Mouse (Mus musculus) kidney, postnatal 14 days (tissue): ENCODE data around the gene Enpp4.

Experiments used
- DNase-seq: peaks from one replicate; pipeline ENCODE4 v3.0.0; 2022; ENCODE audit warnings: mixed read lengths

Gene Enpp4

DNA sequence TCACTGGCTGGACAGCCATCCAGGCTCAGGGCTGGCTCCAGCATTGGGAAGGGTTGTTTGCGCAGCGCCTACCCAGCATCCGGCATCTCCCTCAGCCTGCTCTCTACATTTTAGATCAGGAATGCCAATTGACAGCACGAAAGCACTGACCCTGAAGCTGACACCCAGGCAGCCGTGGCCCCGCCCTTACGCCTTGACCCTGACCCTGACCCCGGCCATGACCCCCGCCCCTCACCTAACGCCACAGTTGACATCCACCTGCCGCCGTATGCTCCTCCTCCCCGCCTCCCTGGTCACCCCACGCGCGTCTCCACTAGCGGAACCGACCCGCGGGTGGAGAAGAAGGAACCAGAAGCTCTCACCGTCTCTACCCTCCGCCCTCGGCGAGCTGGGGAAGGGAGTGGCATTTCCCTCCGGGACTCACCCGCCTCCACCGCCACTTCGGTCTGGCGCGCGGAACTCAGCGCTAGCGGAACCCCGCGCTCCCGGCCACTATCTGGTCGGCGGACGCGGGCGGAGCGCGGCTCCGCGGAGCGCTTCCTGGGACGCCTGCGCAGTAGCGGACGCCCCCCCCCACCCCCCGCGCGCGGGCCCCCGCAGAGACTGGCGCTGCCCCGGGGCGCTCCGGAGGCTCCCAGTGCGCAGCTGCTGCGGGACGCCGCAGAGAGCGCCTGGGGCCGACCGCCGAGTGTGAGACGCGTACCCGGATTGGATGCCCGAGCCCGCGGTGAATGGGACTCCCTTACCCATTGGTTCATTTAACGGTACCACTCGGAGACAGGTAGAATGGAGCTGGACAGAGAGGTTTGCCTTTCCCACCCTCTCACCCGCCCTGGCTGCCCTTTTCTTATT is at the start of gene Enpp4:
Gene Enpp4, minus strand, starts transcription at position 523 of the 852 bp plus-strand sequence.
- peak; percentile 94 for DNase-seq

DNA sequence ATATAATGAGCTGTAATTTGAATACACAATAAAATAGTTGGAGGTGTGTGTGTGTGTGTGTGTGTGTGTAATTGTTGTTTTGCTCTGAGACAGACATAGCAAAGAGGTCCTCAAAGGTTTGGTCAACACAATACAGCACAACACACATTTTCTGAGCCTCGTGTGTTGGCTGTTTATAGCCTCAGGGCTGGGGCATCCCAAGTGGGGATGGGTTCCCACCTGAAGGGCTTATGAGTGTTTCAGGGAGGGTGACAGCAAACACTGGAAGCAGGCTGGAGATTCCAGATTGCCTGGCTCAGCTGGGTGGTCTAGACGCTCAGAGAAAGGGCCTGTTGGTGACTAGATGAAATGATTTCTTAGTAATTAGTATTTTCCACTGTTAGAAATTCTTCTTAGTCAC is 49.6 kb upstream of the Enpp4 start:
- DNase-seq: no peak

DNA sequence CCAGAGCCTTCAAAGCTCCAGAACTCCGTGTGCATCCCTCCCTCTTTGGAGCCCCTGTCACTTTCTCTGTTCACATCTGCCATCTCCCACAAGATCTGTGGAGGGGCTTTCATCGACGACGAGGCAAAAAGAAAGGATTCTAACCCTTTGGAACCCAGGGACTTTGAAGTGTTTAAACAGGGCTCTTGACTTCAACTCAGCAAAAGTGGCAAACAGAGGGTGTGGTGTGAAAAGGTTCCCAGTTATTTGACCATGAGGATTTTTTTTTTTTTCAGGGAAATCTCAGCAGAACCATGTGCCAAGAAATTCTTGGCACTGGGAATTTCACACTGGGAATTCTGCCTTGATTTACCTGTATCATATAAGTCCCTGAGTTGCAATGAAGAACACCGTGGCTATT is 48.3 kb upstream of the Enpp4 start:
- DNase-seq: no peak

DNA sequence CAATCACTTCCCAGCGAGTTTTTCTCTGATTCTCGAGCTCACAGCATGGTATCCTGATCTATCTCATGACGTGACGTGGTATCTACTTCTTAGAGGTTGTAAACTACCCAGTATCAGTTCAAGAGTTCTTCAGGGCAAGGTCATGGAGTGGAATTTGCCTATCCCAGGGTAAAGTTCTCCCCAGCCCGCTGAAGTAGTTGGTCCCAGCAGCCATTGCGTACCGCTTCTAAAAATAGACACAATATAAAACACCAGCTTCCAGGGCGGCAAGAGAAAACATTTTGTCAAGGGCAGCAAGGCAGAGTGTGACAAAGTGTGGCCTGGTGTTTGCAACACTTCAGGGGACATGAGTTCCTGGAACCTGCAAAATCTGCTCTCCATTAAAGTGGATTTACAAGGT is 46.3 kb upstream of the Enpp4 start:
- DNase-seq: peak; percentile 30

DNA sequence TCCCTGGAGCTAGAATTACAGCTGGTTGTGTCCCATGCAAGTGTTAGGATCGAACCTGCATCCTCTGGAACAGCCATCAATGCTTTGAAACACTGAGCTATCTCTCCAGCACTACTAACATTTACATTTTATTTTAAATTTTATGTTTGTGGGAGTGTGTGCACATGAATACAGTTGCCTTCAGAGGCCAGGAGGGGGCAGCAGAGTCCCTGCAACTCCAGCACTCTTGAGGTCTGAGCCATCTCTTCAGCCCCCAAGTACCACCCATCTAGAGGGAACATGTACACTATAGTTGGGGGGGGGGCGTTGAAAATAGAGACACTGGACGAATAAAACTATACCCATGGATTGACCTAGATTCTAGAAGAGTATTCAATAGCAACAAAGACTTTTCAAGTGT is 45.5 kb upstream of the Enpp4 start:
- DNase-seq: peak; percentile 57

DNA sequence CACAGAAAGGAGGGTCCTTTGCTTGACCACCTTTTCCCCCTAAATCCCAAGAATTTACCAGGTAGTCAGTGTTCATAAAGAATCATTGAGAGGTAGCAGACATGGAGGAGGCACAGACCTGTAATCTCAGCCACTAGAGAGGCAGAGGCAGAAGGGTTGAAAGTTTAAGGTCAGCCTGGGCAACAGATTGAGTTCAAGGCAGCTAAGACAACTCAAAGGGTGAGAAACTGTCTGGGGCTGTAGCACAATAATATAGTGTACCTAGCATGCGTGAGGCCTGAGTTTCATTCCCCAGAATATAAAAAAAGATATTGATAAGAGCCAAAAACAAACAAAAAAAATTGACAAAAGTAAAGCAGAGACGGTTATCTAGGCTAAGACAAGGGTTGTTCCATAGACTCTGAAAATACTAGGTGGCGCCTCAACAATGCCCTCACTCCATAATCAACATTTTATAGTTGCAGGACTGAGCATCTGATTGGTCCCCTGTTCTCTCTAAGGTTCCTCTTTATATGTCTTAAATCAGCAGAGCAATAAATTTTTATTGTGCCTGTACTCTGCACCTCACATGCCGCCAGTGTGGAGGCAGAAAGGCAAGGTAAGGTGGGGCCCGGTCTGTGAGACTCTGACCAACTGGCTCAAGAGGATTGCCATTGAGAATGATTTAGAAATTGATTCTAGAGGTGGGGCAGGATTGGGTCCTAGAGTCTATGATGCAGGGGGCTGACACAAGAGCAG is 42.7 kb upstream of the Enpp4 start:
- DNase-seq: no peak

DNA sequence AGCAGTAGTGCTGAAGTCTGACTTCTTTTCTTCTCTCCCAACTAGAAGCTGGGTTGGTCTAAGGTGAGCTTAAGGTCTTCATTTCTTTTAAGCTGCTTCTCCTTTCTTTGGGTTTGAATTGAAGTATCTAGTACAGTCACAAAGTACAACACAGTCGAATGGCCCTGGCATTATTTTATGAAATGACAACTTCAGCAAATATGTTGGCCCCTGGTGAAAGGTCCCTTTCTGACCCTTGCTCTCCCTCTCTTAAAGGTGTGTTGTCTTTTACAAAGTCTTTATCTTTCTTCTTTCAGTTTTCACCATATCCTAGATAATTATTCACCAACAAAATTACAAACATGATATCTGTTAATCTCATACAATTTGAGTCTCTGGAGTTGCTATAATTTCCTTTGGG is 40.2 kb upstream of the Enpp4 start:
- DNase-seq: no peak

DNA sequence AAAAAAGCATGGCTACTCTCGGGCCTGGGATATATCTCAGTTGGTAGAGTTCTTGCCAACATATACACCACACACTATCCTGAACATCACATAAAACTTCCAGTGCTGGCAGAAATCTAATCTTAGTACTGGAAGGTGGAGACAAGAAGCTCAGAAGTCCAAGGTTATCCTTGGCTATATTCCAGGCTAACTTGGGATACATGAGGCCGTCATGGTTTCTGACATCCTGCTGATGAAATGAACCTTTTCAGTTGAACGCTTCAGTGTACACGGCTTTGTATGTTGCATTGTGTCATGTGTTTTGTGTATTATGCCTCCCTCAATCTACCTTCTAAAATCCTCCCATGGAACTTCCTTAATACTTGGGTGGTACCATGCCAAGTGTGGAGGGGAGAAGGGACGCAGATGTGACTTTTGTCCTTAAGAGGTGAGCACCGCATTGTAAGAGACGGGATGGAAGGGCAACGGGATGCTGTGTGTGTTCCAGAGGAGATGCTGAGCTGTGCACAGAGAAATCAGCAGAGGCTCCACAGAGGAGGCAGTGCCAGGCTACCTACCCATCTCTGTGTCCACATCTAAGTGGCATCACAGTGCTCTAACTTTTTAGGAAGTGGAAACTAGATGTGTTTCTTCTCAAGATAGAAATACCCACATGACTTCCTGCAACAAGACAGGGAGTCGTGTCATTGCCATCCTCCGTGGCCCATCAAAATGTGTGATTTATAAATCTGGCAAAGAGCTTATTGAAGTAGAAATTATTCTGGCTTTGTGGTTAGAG is 31.4 kb upstream of the Enpp4 start:
- no peak for DNase-seq

GRCm38 (mm10) chr17:44136018-44136417 is 30.4 kb upstream of the Enpp4 start:
- no peak for DNase-seq

DNA sequence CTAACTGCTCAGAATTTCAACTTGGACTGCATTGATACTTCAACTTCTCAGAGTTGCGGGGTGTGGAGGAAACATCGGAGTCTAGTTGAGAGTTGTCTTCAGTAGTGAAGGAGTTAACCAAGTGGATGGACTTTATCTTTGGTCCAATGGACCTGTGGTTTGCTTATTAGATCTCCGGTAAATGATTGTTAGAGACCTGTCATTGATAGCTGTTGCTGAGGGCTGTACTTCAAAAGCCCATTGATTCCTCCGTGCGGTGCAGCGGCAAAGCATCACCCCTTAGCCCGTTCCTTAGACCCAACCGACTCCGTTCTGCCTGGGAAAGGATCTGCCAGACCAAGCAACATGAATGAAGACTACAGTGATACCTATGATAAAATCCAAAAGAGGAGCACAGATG is 28.9 kb upstream of the Enpp4 start:
- DNase-seq: peak; percentile 21

- DNase-seq: no peak
Measured at GRCm38 (mm10) chr17:44134106-44134505, 28.5 kb upstream of the Enpp4 start.

DNA sequence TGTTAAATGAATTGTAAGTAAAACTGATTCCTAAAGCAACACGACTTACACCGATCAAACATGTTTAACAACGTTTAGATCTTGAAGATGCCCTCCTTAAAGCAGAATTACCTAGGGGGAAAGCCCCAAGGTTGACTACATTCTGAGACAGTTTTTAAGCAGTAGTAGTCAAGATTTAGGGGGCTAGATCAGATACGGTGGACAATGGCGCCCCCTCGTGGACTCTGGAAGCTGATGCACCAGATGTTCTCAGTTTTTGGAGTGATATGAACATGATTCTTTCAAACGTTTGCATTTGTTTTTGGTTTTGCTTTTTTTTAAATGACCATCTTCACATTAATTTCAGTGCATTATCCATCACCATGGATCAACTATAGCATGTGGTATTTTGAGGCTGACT is 24.8 kb upstream of the Enpp4 start:
- peak; percentile 74 for DNase-seq

GRCm38 (mm10) chr17:44129092-44129750 is 23.6 kb upstream of the Enpp4 start:
- no peak for DNase-seq

GRCm38 (mm10) chr17:44121366-44122100 is 15.9 kb upstream of the Enpp4 start:
- DNase-seq: no peak

DNA sequence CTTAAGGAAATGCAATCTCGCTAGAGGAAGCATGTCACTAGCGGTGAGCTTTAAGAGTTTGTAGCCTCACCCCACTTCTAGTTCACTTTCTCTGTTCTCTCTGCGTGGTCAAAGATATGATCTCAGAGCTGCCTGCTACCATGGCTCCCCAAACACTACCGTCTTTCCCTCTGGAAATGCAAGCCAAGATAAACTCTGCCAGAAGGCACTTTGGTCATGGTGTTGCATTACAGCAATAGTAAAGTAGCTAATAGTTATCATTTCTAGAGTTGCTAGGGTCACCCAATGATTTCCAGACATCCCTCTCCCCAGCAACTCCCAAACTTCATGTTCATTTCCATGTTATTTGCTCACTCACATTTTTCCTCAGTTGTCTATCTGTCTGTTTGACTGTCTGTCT is 12.6 kb upstream of the Enpp4 start:
- no peak for DNase-seq

DNA sequence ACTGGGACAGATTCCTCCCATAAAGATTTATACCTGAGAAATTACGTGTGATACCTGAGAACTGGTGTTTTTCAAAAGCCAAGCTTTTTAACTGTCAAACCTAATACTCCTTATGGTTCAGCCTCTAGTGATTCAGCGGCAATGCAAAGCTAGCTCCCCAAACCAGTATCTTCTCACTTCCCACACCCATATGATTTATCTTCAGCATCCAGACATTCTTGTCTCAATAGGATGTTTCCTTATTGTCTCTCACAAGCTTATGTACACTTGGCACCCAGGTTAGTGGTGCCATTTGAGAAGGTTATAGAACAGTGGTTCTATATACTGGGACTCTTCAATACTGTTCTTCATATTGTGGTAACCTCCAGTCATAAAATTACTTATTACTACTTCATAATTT is 12.1 kb upstream of the Enpp4 start:
- DNase-seq: no peak

DNA sequence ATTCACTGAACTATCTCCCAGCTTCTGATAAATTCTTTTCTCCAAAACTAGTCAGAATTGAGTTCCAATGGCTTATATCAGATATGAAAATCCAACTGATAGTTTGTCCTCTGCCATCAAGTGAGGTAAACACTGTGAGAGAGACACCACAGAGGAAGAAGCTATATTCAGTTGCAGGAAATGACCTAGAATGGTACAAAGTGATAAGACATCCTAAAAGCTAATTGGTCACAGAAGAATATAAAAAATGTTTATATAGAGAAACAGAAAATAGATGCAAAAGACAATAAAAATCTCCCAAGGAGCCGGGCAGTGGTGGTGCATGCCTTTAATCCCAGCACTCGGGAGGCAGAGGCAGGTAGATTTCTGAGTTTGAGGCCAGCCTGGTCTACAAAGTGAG is 11.0 kb upstream of the Enpp4 start:
- no peak for DNase-seq

GRCm38 (mm10) chr17:44108331-44108730 is 2.7 kb upstream of the Enpp4 start:
- no peak for DNase-seq

- DNase-seq: no peak
Measured at GRCm38 (mm10) chr17:44101961-44102360, 3.6 kb downstream of the Enpp4 start.

GRCm38 (mm10) chr17:44100906-44101305 is 4.7 kb downstream of the Enpp4 start:
- no peak for DNase-seq

- no peak for DNase-seq
Measured at GRCm38 (mm10) chr17:44100486-44100885, 5.1 kb downstream of the Enpp4 start.

DNA sequence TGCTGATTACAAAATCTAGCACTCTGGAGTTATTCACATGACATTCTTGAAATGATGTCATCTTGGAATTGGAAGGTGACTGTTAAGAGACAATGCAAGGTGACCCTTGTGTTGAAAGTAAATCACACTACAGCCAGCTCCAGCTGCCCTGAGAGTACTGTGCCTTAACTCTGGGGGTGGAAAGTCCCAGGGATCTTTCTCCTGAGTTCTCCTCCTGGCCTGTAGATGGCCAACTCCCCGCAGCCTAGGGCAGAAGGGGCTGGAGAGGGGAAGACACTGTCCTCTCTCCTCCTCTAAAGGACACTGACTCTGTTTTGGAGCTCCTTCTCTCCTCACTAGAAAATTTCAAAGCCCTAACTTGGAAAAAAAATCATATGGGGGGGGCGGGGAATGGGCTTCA is 14.1 kb downstream of the Enpp4 start:
- no peak for DNase-seq
